Mouse (Mus musculus) lung, adult 2 months (tissue): ENCODE measurements around the gene Hdac9.

Source experiments
- CTCF ChIP-seq: fragments of 200-500 bp; IDR thresholded peaks from 2 replicates; pipeline ENCODE4 v1.5.1; 2011; ENCODE audit warnings: mild to moderate bottlenecking, low read length, control low read depth; ENCODE audit not compliant: insufficient read depth
- POLR2A ChIP-seq: fragments of 200-500 bp; IDR thresholded peaks from 2 replicates; pipeline ENCODE4 v1.6.1; 2011; ENCODE audit warnings: low read depth, mild to moderate bottlenecking, control low read depth, low read length, borderline replicate concordance; ENCODE audit errors: extremely low read depth

GRCm38 (mm10) chr12:34795487-34795886, 121.4 kb downstream of the Hdac9 start:
- TF ChIP-seq CTCF (no peak), POLR2A (no peak)
